Comparison of ENCODE assay signal across 8 mouse cellular contexts in the genomic region with DNA sequence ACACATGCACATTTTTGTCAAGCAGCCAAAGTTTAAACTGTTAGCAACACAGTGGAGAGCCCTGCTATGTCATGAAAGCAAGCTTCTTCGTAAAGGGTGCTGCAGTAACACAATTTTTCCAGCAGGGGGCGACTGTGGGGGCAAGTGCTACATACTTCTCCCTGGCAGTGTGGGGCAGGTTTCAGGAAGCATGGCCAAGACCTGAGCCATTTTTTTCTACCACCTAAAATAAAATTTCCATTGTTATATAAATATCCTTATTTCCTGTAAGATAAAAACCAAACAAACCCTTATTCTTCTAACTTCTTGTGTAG.
DNase-seq lines count a peak whose midpoint lies in the region; ATAC-seq and TF ChIP-seq lines count a peak whose summit lies in the region.

No protein-coding gene starts in this region.

- TF ChIP-seq POLR2A in cortical plate, adult 2 months (IDR thresholded peaks at IDR 0.05; ENCODE audit: extremely low read depth, insufficient read depth, low read length), result no peak

- H3K4me1 ChIP-seq in cortical plate, adult 2 months (ENCODE audit: control insufficient read depth, insufficient read depth, low read length), result peaks cover 2% of the 10 kb centered on the region; the same call in 1 of the 2 replicates
- no peaks in the 10 kb centered on the region for H3K4me1 ChIP-seq in midbrain, postnatal 0 days (ENCODE audit: insufficient read depth, low read length)

- ATAC-seq in CD4-positive, CD25-positive, alpha-beta regulatory T cell, adult 4 months, result no peak
- no peak for ATAC-seq in midbrain, postnatal 0 days (ENCODE audit: low FRiP score)
- no peak for ATAC-seq in erythroblast, adult 5-6 weeks (replicated peaks; ENCODE audit: low FRiP score, poor library complexity, severe bottlenecking)

- no peaks in the 10 kb centered on the region for H3K9me3 ChIP-seq in midbrain, postnatal 0 days (ENCODE audit: low read length)

- no peaks in the 10 kb centered on the region for H3K27me3 ChIP-seq in midbrain, postnatal 0 days (ENCODE audit: insufficient read depth, low read length)

- TF ChIP-seq CTCF in layer of hippocampus, adult 2 months (conservative IDR thresholded peaks at IDR 0.05), result peak; percentile 90
- peak; percentile 50 for TF ChIP-seq CTCF in cortical plate, adult 2 months (IDR thresholded peaks at IDR 0.05; ENCODE audit: extremely low read depth, insufficient read depth, low read length)
- TF ChIP-seq CTCF in midbrain, postnatal 0 days (IDR thresholded peaks at IDR 0.05), result peak; percentile 71

- H3K4me2 ChIP-seq in midbrain, postnatal 0 days (ENCODE audit: low read depth, low read length, poor library complexity, severe bottlenecking), result no peak overlapping the region

- peak; percentile 70 for DNase-seq in CD4-positive, CD25-positive, alpha-beta regulatory T cell, adult 2 months (ENCODE audit: low read depth, low spot score)
- DNase-seq in layer of hippocampus, adult 2 months (ENCODE audit: low spot score in 2 of 2), result peak in 1 of 2 experiments; percentile 47
- DNase-seq in layer of hippocampus, adult 9-11 months, result no peak
- peak; percentile 33 for DNase-seq in midbrain, postnatal 0 days (ENCODE audit: low spot score)
- DNase-seq in right cerebral cortex, postnatal 25 days, result no peak

- H3K9ac ChIP-seq in midbrain, postnatal 0 days (replicated peaks; ENCODE audit: low read length, poor library complexity, severe bottlenecking), result no peak overlapping the region

- H3K4me3 ChIP-seq in layer of hippocampus, adult 2 months, result no peak overlapping the region
- no peak overlapping the region for H3K4me3 ChIP-seq in cortical plate, adult 2 months (ENCODE audit: insufficient read depth, low read length)
- no peak overlapping the region for H3K4me3 ChIP-seq in midbrain, postnatal 0 days (ENCODE audit: low read depth, low read length)

- H3K27ac ChIP-seq in layer of hippocampus, adult 2 months, result no peak overlapping the region
- no peak overlapping the region for H3K27ac ChIP-seq in cortical plate, adult 2 months (ENCODE audit: insufficient read depth, low read length)
- H3K27ac ChIP-seq in midbrain, postnatal 0 days (ENCODE audit: low read depth, low read length), result no peak overlapping the region

- H3K36me3 ChIP-seq in midbrain, postnatal 0 days (ENCODE audit: insufficient read depth, low read length), result no peaks in the 10 kb centered on the region

- WGBS in midbrain, postnatal 0 days, result 43% methylated on average over 2 of the region's 2 CpGs

Comparison
In these comparisons a context has a peak if more than half of its experiments do, and no peak if none do; other contexts are left out.
1. DNase-seq: peak in CD4-positive, CD25-positive, alpha-beta regulatory T cell, adult 2 months (single experiment) and midbrain, postnatal 0 days (single experiment); none in layer of hippocampus, adult 9-11 months (single experiment) and right cerebral cortex, postnatal 25 days (single experiment).
2. Peak in every context shown above with its lines, with median percentiles within 50 percentile points of each other: CTCF ChIP-seq.